Mouse (Mus musculus) forebrain, embryonic 14.5 days (tissue): ENCODE measurements around the gene Bri3bp. TPM values are rescaled to one million over a fixed set of nuclear protein-coding genes. Genes with fewer than 3 reads are reported as not detected.

Experiments
- ATAC-seq: fragments of 200-750 bp; cut with Nextera tagmentation; 2 replicates; pipeline ENCODE4 v1.8.0; 2017; ENCODE audit warnings: mild to moderate bottlenecking, moderate library complexity
- DNase-seq: peaks from one replicate; pipeline ENCODE4 v3.0.0-alpha.2; 2015; ENCODE audit warnings: low spot score
- H3K27ac ChIP-seq: fragments of 300-500 bp; sonication (generic); 2 replicates; pipeline ENCODE4 v1.5.1; 2014; ENCODE audit warnings: low read depth, mild to moderate bottlenecking, control low read depth, low read length, moderate library complexity
- H3K27me3 ChIP-seq: fragments of 300-500 bp; sonication (generic); replicated peaks from 2 replicates; pipeline ENCODE4 v1.6.1; 2014; ENCODE audit warnings: low read length, control low read depth, mixed read lengths; ENCODE audit not compliant: control insufficient read depth, insufficient read depth
- H3K36me3 ChIP-seq: fragments of 300-500 bp; sonication (generic); 2 replicates; pipeline ENCODE4 v1.6.1; 2014; ENCODE audit warnings: low read length, control low read depth; ENCODE audit not compliant: control insufficient read depth, insufficient read depth
- H3K4me1 ChIP-seq: fragments of 300-500 bp; sonication (generic); 2 replicates; pipeline ENCODE4 v1.6.1; 2014; ENCODE audit warnings: antibody characterized with exemption, low read length, control low read depth; ENCODE audit not compliant: control insufficient read depth, insufficient read depth
- H3K4me2 ChIP-seq: fragments of 300-500 bp; sonication (generic); 2 replicates; pipeline ENCODE4 v1.6.1; 2014; ENCODE audit warnings: mild to moderate bottlenecking, control low read depth, low read length
- H3K4me3 ChIP-seq: fragments of 300-500 bp; sonication (generic); 2 replicates; pipeline ENCODE4 v1.5.1; 2014; ENCODE audit warnings: low read depth, low read length, control low read depth
- H3K9ac ChIP-seq: fragments of 300-500 bp; sonication (generic); 2 replicates; pipeline ENCODE4 v1.6.1; 2014; ENCODE audit warnings: mild to moderate bottlenecking, low read length, control low read depth, moderate library complexity
- H3K9me3 ChIP-seq: fragments of 300-500 bp; sonication (generic); replicated peaks from 2 replicates; pipeline ENCODE4 v1.6.1; 2016; ENCODE audit warnings: low read length, control low read depth, mixed read lengths; ENCODE audit not compliant: control insufficient read depth
- WGBS: fragments of 180-500 bp; shearing (Covaris S2); extraction: QIAGEN DNeasy Blood & Tissue Kit; methylation state at CpG from one replicate; pipeline ENCODE4 v1.1.7; 2014; 5-methylcytosine and 5-hydroxymethylcytosine counted together
- polyA plus RNA-seq: library from polyadenylated mRNA; unstranded; fragments of >200 nt; fragmentation: Nextera tagmentation; extraction: Ambion mirVana; gene quantifications from 2 replicates; pipeline ENCODE4 v1.2.1, GENCODE M21; 2014

Gene Bri3bp
- polyA plus RNA-seq, 1 experiment from 2014 or later: 26.0 TPM

DNA sequence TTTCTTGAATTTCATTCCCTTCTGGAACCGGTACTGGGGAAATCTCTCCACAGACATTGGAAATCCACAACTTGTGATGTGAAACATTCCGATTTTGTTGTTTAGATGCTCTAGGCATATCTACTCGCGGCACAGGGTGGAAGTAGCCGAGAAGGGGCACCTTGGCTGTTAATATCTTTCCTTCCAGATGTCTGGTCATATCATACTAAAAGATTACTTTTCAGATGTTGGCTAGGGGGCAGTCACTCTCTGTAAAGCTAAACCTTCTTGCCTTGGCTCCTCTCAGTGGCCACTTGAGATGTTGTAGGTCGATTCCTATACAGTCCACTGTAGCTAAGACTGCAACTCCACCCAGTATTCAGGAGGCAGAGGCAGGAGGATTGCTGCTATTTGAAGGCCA lies 14.7 kb downstream of the Bri3bp start:
- Histone ChIP-seq H3K36me3 (peaks cover 36% of the 10 kb centered on the region), H3K9ac (no peak overlapping the region), H3K9me3 (no peaks in the 10 kb centered on the region), H3K4me3 (no peak overlapping the region), H3K27me3 (no peaks in the 10 kb centered on the region), H3K4me1 (no peaks in the 10 kb centered on the region), H3K27ac (no peak overlapping the region), H3K4me2 (no peak overlapping the region)
- DNase-seq (no peak), ATAC-seq (no peak)
- WGBS: 93% methylated on average over 6 of the region's 6 CpGs

DNA sequence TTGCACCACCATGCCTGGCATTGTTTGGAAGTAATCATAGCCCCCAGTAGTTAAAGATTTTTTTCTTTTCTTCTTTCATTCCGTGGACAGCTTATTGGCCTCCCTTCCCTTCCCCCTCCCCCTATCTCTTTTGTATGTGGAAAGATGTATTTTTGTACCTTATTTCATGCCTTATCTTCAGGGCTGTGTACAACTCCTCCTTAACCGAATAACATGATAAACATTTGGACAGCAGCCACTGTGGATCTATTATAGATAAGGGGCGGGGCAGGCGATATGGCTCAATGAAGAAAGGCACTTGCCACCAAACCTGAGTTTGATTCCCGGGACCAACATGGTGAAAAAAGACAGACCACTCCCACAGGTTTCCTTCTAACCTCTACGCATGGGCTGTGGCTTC lies 16.2 kb downstream of the Bri3bp start:
- Histone ChIP-seq H3K27me3 (no peaks in the 10 kb centered on the region), H3K27ac (no peak overlapping the region), H3K4me3 (no peak overlapping the region), H3K4me1 (no peaks in the 10 kb centered on the region), H3K36me3 (peaks cover 28% of the 10 kb centered on the region), H3K4me2 (no peak overlapping the region), H3K9me3 (no peaks in the 10 kb centered on the region), H3K9ac (no peak overlapping the region)
- ATAC-seq (no peak), DNase-seq (no peak)
- 89% methylated on average over 6 of the region's 6 CpGs for whole genome bisulfite sequencing

DNA sequence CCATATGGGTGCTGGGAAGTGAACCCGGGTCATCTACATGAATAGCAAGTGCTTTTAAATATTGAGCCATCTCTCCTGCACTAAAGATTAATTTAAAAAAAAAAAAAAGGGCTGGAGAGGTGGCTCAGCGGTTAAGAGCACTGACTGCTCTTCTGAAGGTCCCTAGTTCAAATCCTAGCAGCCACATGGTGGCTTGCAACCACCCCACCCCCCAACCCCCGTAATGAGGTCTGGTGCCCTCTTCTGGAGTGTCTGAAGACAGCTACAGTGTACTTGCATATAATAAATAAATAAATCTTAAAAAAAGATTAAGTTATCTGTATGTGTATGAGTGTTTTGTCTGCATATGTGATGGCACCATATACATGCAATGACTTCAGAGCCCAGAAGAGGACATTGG lies 19.2 kb downstream of the Bri3bp start:
- Histone ChIP-seq H3K9me3 (no peaks in the 10 kb centered on the region), H3K4me1 (no peaks in the 10 kb centered on the region), H3K4me2 (no peak overlapping the region), H3K4me3 (no peak overlapping the region), H3K27me3 (no peaks in the 10 kb centered on the region), H3K36me3 (peaks cover 7% of the 10 kb centered on the region), H3K27ac (no peak overlapping the region), H3K9ac (no peak overlapping the region)
- WGBS: 86% methylated on average over 3 of the region's 3 CpGs
- no peak for ATAC-seq
- DNase-seq: no peak

DNA sequence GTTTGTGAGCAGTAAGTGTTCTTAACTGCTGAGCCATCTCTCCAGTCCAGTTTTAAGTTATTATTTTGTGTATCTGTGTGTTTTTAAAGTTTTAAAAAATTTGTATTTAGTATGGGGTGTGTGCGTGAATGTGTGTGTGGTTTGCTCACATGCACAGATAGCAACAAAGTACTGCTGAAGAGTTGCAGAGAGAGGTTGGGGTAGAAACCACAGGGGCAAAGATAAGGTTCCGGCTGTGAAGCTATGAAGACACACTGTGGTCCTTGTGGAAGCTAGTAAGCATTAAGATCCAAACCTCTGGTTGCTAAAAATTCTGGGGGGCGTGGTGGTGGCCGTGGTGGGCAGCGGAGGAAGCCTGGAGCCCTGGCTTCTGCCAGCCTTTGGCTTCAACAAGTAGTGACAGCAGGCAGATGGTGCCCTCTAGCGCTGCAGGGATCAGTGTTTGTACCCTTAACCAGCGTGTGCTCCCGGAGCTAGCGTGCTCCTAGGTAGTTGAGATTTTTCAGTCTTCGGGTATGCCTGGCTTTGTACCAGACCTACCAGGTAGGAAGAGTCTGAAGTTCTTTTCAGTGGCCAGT lies 20.6 kb downstream of the Bri3bp start:
- 46% methylated on average over 10 of the region's 10 CpGs for WGBS
- Histone ChIP-seq H3K9ac (no peak overlapping the region), H3K4me1 (no peaks in the 10 kb centered on the region), H3K27ac (no peak overlapping the region), H3K4me2 (no peak overlapping the region), H3K9me3 (no peaks in the 10 kb centered on the region), H3K36me3 (no peaks in the 10 kb centered on the region), H3K27me3 (no peaks in the 10 kb centered on the region), H3K4me3 (no peak overlapping the region)
- ATAC-seq (no peak), DNase-seq (peak; percentile 37)

DNA sequence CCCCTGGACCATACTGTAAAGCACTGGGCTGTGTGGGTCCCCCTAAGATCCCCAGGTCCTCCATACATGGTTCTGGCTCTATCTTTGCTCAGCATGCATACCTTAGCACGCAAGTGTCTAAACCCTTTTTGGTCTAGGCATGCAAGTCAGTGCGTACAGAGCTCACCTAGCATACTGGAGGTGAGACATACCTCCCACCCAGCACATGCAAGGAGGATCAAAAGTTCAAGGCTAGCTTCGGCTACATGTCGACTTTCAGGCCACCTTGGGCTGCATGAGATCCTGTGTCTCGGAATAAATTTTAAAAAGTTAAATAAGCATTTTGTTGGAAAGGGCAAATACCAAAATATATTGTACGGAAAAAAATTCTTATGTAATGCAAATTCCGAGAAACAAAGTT lies 23.8 kb downstream of the Bri3bp start:
- H3K4me2 ChIP-seq: peak overlapping the region; percentile 54
- 51% methylated on average over 7 of the region's 7 CpGs for WGBS
- H3K27me3 ChIP-seq: no peaks in the 10 kb centered on the region
- ATAC-seq (peak; percentile 19), DNase-seq (no peak)
- H3K4me1 ChIP-seq: no peaks in the 10 kb centered on the region
- no peaks in the 10 kb centered on the region for H3K36me3 ChIP-seq
- H3K9me3 ChIP-seq: no peaks in the 10 kb centered on the region
- H3K4me3 ChIP-seq: peak overlapping the region; percentile 25
- no peak overlapping the region for H3K9ac ChIP-seq
- H3K27ac ChIP-seq: no peak overlapping the region

DNA sequence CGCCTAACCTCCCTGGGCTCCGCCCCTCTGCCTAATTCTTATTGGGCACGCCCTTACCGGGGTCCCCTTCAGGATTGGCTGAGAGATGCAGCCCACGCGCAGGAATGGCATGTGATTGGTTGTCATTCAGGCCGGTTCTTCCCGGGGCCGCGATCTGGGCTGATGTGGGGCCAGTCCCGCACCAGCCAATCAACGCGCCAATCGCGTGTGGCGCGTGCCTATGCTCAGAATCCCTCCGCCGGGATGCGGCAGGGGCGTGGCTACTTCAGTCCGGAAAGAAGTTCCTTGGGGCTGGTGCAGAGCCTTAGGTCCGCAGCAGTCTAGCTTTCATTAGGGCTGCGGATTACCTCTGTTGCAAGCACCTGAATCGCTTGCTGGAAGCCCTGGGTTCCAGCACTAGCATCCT lies 24.3 kb downstream of the Bri3bp start:
- peak overlapping the region; percentile 39; the same call in 1 of the 2 replicates for H3K27ac ChIP-seq
- H3K36me3 ChIP-seq: no peaks in the 10 kb centered on the region
- no peaks in the 10 kb centered on the region for H3K9me3 ChIP-seq
- ATAC-seq: peak; percentile 100
- H3K9ac ChIP-seq: peak overlapping the region; percentile 50; the same call in 1 of the 2 replicates
- peak; percentile 99 for DNase-seq
- peak overlapping the region; percentile 54 for H3K4me2 ChIP-seq
- peak overlapping the region; percentile 25 for H3K4me3 ChIP-seq
- no peaks in the 10 kb centered on the region for H3K4me1 ChIP-seq
- no peaks in the 10 kb centered on the region for H3K27me3 ChIP-seq
- under 1% methylated on average over 25 of the region's 25 CpGs for WGBS

DNA sequence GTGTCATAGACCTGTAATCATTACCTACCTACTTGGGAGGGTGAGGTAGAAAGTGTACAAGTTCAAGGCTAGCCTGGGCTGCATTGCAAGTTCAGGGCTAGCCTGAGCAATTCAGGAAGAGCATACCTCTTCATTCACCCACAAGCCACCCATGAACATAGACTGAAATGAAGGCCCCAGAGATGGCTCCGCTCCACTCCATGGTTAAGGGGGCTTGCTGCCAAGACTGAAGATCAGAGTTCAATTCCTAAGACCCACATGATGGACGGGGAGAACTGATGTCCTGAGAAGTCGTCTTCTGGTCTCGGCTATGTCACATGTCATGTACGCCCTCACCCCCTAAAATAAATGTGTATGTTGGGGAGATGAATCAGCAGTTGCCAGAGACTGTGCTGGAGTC lies 25.1 kb downstream of the Bri3bp start:
- no peaks in the 10 kb centered on the region for H3K27me3 ChIP-seq
- H3K36me3 ChIP-seq: no peaks in the 10 kb centered on the region
- 93% methylated on average over 5 of the region's 5 CpGs for WGBS
- H3K4me3 ChIP-seq: no peak overlapping the region
- no peak overlapping the region for H3K4me2 ChIP-seq
- no peak for ATAC-seq
- H3K9me3 ChIP-seq: no peaks in the 10 kb centered on the region
- H3K27ac ChIP-seq: 0 out of 2 replicates have a peak overlapping the region, but pooled peaks have one; percentile 39
- no peak for DNase-seq
- H3K9ac ChIP-seq: no peak overlapping the region
- no peaks in the 10 kb centered on the region for H3K4me1 ChIP-seq

DNA sequence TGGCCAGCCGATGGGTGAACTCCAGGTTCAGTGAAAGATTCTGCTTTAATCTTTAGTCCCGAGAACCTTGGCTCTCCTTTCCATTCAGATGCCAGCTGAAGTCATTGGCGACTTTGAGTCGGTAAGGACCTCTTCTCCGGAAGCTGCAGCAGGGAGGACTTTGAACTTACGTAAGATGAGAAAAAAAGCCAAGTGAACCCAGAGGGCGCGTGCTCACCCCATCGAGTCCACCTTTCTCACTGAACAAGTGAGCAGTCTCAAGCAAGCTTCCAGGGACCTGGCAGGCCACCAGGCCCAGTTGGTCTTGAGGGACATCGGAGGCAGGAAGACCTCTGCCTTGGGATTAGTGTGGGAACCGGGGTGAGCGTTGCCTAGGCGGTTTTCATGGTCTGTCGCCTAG lies 25.9 kb downstream of the Bri3bp start:
- H3K36me3 ChIP-seq: no peaks in the 10 kb centered on the region
- WGBS: 93% methylated on average over 14 of the region's 14 CpGs
- H3K9ac ChIP-seq: no peak overlapping the region
- no peaks in the 10 kb centered on the region for H3K4me1 ChIP-seq
- no peak overlapping the region for H3K4me3 ChIP-seq
- H3K9me3 ChIP-seq: no peaks in the 10 kb centered on the region
- DNase-seq (no peak), ATAC-seq (no peak)
- no peak overlapping the region for H3K27ac ChIP-seq
- H3K27me3 ChIP-seq: no peaks in the 10 kb centered on the region
- no peak overlapping the region for H3K4me2 ChIP-seq

DNA sequence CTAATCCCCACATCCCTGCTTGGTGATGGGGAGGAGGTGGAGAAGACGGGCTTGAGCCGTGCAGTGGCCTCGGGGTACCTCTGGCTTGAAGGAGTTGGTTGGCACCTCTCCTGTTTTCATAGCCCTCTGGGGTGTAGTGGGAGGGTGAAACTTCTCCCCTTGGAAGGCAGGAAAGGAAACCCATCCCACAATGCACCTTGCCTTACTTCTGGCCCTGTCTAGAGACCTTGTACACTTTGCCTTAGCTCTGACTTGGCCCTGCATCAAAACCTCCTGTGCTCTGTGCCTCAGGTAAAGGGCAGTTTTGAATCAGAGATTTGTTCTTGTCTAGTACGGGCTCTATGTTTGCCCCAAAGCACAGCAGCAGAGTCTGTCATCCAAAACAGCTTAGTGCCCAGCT lies 29.3 kb downstream of the Bri3bp start:
- no peaks in the 10 kb centered on the region for H3K9me3 ChIP-seq
- H3K4me2 ChIP-seq: no peak overlapping the region
- H3K9ac ChIP-seq: no peak overlapping the region
- ATAC-seq (no peak), DNase-seq (no peak)
- no peak overlapping the region for H3K27ac ChIP-seq
- H3K36me3 ChIP-seq: no peaks in the 10 kb centered on the region
- H3K4me3 ChIP-seq: no peak overlapping the region
- WGBS: 92% methylated on average over 4 of the region's 4 CpGs
- H3K4me1 ChIP-seq: 0 out of 2 replicates have a peak, but pooled peaks cover 2% of the 10 kb centered on the region
- H3K27me3 ChIP-seq: no peaks in the 10 kb centered on the region
